Mouse (Mus musculus) Patski (cell line): ENCODE results near the gene Ssbp2. TPM values are rescaled to one million over a fixed set of nuclear protein-coding genes. Genes with fewer than 3 reads are reported as not detected.

Source experiments
- ATAC-seq: fragments of 100-300 bp; one replicate; pipeline ENCODE4 v1.8.0; 2021
- CTCF ChIA-PET: fragments of 350-600 bp; sonication (Branson Sonifier 250); formaldehyde crosslinking; loops from one replicate; lab custom pipeline; 2022; ENCODE audit warnings: inconsistent platforms; lab: Charles Lee
- POLR2A ChIA-PET: fragments of 350-600 bp; sonication (Branson Sonifier 250); formaldehyde crosslinking; loops from one replicate; lab custom pipeline; 2022; ENCODE audit warnings: antibody characterized with exemption, inconsistent platforms; lab: Charles Lee
- DNase-seq: peaks from one replicate; pipeline ENCODE4 v3.0.0-alpha.2; 2011; ENCODE audit warnings: low read depth, low spot score
- H3K27me3 ChIP-seq: fragments of 371-371 bp; one replicate; pipeline ENCODE4 v1.5.1; 2021
- CTCF ChIP-seq: fragments of 100-300 bp; IDR thresholded peaks from one replicate; pipeline ENCODE4 v1.5.1; 2021
- in situ Hi-C: fragments of 300-500 bp; cut with MboI; formaldehyde crosslinking; loops from 3 replicates; pipeline ENCODE4 v1.11.1; 2018; ENCODE audit warnings: low pct_unique_long_range_greater_than_20kb, mixed read lengths
- polyA plus RNA-seq: library from polyadenylated mRNA; unstranded; gene quantifications from one replicate; pipeline ENCODE4 v1.2.3, GENCODE M21; 2021

Gene Ssbp2
- polyA plus RNA-seq, 1 experiment from 2014 or later, result 91.1 TPM

GRCm38 (mm10) chr13:91461299-91461698 lies 1.2 kb downstream of the Ssbp2 start:
- DNase-seq, result no peak
- in situ Hi-C loops, result no loop called here
- ChIA-PET CTCF (no interaction called here), POLR2A (interaction anchor here (1.4 kb wide), 1 partner anchor 420 kb away, joined by 5 read pairs; no protein-coding TSS in a partner anchor)
- ATAC-seq, result peak; percentile 1
- no peaks in the 10 kb centered on the region for H3K27me3 ChIP-seq
- no peak for TF ChIP-seq CTCF

- CTCF ChIA-PET, result no interaction called here
- ATAC-seq, result peak; percentile 14
- in situ Hi-C loops, result no loop called here
- DNase-seq, result no peak
- TF ChIP-seq CTCF, result no peak
- POLR2A ChIA-PET, result interaction anchor here (1.1 to 1.4 kb wide), 2 partner anchors 91 to 421 kb away, joined by 5 read pairs; no protein-coding TSS in a partner anchor
- no peaks in the 10 kb centered on the region for H3K27me3 ChIP-seq
These were observed 1.7 kb downstream of the Ssbp2 start for GRCm38 (mm10) chr13:91461711-91462351.

DNA sequence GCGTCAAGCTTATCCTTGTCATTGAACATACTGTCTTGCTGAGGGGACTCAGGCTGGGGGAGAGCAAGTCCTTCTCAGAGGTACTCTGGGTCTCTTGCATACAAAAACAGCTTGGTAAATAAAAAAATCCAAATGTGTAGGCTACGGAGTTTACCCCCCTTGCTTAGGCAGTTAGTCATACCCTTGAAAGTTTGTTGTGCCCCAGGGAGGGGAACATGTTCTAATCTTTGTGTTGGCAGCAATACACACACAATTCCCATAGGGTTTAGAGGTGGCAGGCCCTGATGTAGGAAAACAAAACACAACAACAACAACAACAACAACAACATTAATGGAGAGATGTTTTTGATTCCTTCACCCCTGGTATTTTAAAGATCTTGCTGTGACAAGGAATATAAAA lies 2.3 kb downstream of the Ssbp2 start:
- TF ChIP-seq CTCF, result no peak
- ATAC-seq (no peak), DNase-seq (no peak)
- H3K27me3 ChIP-seq, result no peaks in the 10 kb centered on the region
- POLR2A ChIA-PET, result interaction anchor here (1.1 kb wide), 1 partner anchor 91 kb away, joined by 5 read pairs; no protein-coding TSS in a partner anchor
- in situ Hi-C loops, result no loop called here
- CTCF ChIA-PET, result no interaction called here

- ATAC-seq (no peak), DNase-seq (no peak)
- ChIA-PET CTCF (no interaction called here), POLR2A (interaction anchor here (1.1 kb wide), 1 partner anchor 92 kb away, joined by 5 read pairs; no protein-coding TSS in a partner anchor)
- no peaks in the 10 kb centered on the region for H3K27me3 ChIP-seq
- TF ChIP-seq CTCF, result no peak
- in situ Hi-C loops, result no loop called here
These were observed 2.9 kb downstream of the Ssbp2 start for GRCm38 (mm10) chr13:91462893-91463481.

- ChIA-PET POLR2A (interaction anchor here (1.4 kb wide), 1 partner anchor 25 kb away, joined by 3 read pairs; no protein-coding TSS in a partner anchor), CTCF (interaction anchor here (1.6 kb wide), 1 partner anchor 17 kb away, joined by 5 read pairs; no protein-coding TSS in a partner anchor)
- ATAC-seq (no peak), DNase-seq (no peak)
- TF ChIP-seq CTCF, result no peak
- no peaks in the 10 kb centered on the region for H3K27me3 ChIP-seq
- in situ Hi-C loops, result loop anchor here (5.0 kb wide), 1 partner anchor 167 kb away; no protein-coding TSS in a partner anchor
These were observed 5.1 kb downstream of the Ssbp2 start for GRCm38 (mm10) chr13:91465002-91465715.

DNA sequence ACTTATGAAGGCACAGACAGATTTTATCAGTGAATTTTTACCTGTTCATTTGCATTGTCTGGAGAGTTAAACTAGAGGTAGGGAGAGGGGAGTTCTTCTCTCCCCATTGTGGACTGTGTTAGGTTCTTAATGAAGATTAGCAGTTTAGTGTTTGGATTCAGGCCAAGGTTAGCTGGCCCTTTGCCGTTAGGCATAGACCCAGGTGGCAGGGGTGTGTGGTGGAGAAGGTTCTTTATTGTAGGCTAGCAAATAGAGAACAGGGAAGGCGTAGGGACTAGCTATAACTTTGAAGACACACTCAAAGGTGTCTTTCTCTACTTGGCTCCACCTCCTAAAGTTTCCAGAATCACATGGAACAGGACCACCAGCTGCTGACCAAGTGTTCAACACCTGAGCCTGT lies 11.5 kb downstream of the Ssbp2 start:
- DNase-seq (no peak), ATAC-seq (no peak)
- H3K27me3 ChIP-seq, result no peaks in the 10 kb centered on the region
- ChIA-PET CTCF (interaction anchor here (1.1 kb wide), 1 partner anchor 18 kb away, joined by 3 read pairs; no protein-coding TSS in a partner anchor), POLR2A (no interaction called here)
- no peak for TF ChIP-seq CTCF
- in situ Hi-C loops, result no loop called here

- POLR2A ChIA-PET, result no interaction called here
- CTCF ChIA-PET, result no interaction called here
These were observed 11.9 kb downstream of the Ssbp2 start for GRCm38 (mm10) chr13:91471980-91472379.

DNA sequence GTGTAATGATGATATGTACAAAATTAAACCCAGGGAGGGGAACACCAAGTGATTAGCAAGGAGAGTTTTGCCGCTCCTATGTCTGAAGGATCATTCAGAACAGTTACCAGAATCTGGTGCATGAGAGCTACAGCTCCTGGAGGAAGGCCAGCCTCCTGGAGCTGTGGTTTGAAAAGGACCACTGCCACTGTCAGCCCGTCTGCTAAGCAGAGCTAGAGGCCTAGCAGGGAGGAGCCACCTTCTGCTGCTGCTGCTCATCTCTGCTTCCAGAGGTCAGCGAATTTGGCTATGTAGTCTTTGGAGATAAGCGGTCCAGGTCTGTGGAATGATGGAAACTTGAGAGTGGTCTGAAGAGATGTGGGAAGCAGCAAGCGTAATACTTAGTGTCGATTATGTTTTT lies 13.4 kb downstream of the Ssbp2 start:
- no peaks in the 10 kb centered on the region for H3K27me3 ChIP-seq
- in situ Hi-C loops, result no loop called here
- ChIA-PET CTCF (interaction anchor here (1.3 to 1.5 kb wide), 2 partner anchors 10 to 15 kb away, joined by 4 read pairs; no protein-coding TSS in a partner anchor), POLR2A (no interaction called here)
- DNase-seq (no peak), ATAC-seq (no peak)
- TF ChIP-seq CTCF, result no peak

More at GRCm38 (mm10) chr13:91471980-91472379, 11.9 kb downstream of the Ssbp2 start:
- in situ Hi-C loops, result no loop called here
- DNase-seq, result no peak
- no peak for TF ChIP-seq CTCF
- ATAC-seq, result no peak
- no peaks in the 10 kb centered on the region for H3K27me3 ChIP-seq

- ChIA-PET CTCF (interaction anchor here (1.1 to 1.5 kb wide), 3 partner anchors 10 to 159 kb away, joined by 3 to 4 read pairs (median 4); no protein-coding TSS in a partner anchor), POLR2A (no interaction called here)
- ATAC-seq (no peak), DNase-seq (no peak)
- in situ Hi-C loops, result no loop called here
- TF ChIP-seq CTCF, result no peak
- no peaks in the 10 kb centered on the region for H3K27me3 ChIP-seq
These were observed 13.9 kb downstream of the Ssbp2 start for GRCm38 (mm10) chr13:91474027-91474426.

DNA sequence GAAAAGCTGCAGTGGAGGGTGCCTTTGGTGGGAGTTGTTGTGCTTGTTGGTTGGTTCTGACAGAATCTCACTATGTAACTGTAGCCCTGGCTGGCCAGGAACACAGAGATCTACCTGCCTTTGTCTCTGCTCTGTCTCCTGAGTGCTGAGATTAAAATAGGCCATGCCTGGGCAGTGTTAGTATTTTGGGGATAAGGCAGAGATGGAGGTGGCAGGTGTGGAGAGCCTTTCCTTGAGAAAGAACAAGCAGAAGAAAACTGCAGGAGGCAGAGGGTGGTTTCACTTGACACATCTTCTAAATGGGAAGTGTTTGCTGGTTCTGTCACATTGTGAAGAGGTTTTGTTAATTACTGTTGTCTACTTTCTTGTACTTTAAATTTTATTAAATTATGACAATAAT lies 15.8 kb downstream of the Ssbp2 start:
- no peak for TF ChIP-seq CTCF
- POLR2A ChIA-PET, result no interaction called here
- DNase-seq, result no peak
- CTCF ChIA-PET, result interaction anchor here (1.5 kb wide), 1 partner anchor 8 kb away, joined by 7 read pairs; no protein-coding TSS in a partner anchor
- no peaks in the 10 kb centered on the region for H3K27me3 ChIP-seq
- no peak for ATAC-seq
- in situ Hi-C loops, result no loop called here
